Mouse (Mus musculus) bone marrow, adult 2 months (tissue): ENCODE data around the gene Snx15. TPM values are rescaled to one million over a fixed set of nuclear protein-coding genes. Genes with fewer than 3 reads are reported as not detected.
"Not testable (repeated sequence)": the region's sequence is repeated elsewhere in the genome, so short reads cannot be mapped to it uniquely, and the experiment has no call there.

Source experiments
- H3K27ac ChIP-seq: fragments of 200-500 bp; 2 replicates; pipeline ENCODE4 v1.5.1; 2012; ENCODE audit warnings: low read depth, mild to moderate bottlenecking, control low read depth, inconsistent platforms, low read length; ENCODE audit not compliant: control insufficient read depth, poor library complexity, insufficient read depth
- H3K4me1 ChIP-seq: fragments of 200-500 bp; 2 replicates; pipeline ENCODE4 v1.6.1; 2011; ENCODE audit warnings: low read length; ENCODE audit not compliant: control insufficient read depth, insufficient read depth
- H3K4me3 ChIP-seq: fragments of 200-500 bp; replicated peaks from 2 replicates; pipeline ENCODE3; 2011; ENCODE audit warnings: mild to moderate bottlenecking, low read depth, low read length, control low read depth; ENCODE audit not compliant: control insufficient read depth
- CTCF ChIP-seq: fragments of 200-500 bp; IDR thresholded peaks from 2 replicates; pipeline ENCODE4 v1.5.1; 2011; ENCODE audit warnings: low read length, control low read depth; ENCODE audit not compliant: control insufficient read depth, insufficient read depth
- POLR2A ChIP-seq: fragments of 200-500 bp; IDR thresholded peaks from 2 replicates; pipeline ENCODE4 v1.6.1; 2011; ENCODE audit warnings: low read depth, mild to moderate bottlenecking, control low read depth, low read length, borderline replicate concordance; ENCODE audit not compliant: control insufficient read depth
- WGBS: fragments of 180-500 bp; shearing (Covaris S2); methylation state at CpG from one replicate; pipeline ENCODE4 v1.1.7; 2018; 5-methylcytosine and 5-hydroxymethylcytosine counted together
- polyA plus RNA-seq: library from polyadenylated mRNA; stranded (reverse); fragments of >200 nt; gene quantifications from 2 replicates; pipeline ENCODE4 v1.2.4, GENCODE M21; 2011; ENCODE audit warnings: low replicate concordance; ENCODE audit not compliant: missing spikeins, insufficient read depth, insufficient read length

Snx15 gene
- polyA plus RNA-seq, 1 experiment, result 33.2 TPM

DNA sequence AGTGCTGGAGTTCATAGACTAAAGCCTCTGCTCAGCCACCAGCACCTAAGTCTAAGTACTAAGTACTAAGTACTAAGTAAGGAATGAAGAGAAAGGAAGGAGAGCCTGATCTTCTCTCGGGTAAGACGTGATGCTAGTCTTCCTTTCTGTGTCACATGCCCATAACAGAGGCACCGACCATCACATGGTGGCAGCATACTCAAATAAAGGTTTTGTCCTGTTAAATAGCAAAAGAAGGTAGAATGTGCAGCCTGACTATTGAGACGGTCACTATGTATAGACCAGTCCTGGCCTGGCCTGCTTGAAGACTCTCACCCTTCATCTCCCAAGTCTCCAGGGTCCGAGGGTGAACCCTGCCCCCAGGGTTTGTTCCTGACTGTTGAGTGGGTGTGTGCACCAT is 16.7 kb upstream of the Snx15 start:
- H3K4me3 ChIP-seq, result no peak overlapping the region
- no peak overlapping the region for H3K27ac ChIP-seq
- no peak for TF ChIP-seq POLR2A
- no peak for TF ChIP-seq CTCF
- WGBS, result 65% methylated on average over 5 of the region's 5 CpGs
- H3K4me1 ChIP-seq, result no peaks in the 10 kb centered on the region

DNA sequence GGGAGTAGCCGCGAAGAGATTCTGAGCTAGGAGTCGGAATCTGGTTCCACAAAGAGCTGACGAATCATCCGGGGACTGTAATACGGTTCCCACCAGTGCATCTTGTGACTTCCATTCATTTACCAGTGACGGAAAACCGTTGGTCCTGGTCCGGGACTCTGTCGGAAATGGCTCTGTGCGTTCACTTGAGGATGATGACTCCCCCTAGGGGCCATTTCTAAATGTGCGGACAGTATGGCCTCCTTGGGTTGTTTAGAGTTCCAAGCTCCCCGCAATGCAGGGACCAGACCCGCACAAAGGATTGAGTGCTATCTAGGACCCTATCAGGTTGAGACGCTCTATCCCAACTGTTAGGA is 13.3 kb upstream of the Snx15 start, which contains the start of gene Arl2:
Arl2 (minus strand) TSS at position 155 of the 356 bp plus-strand sequence.
- Histone ChIP-seq H3K4me3 (peak within 1 kb of the TSS; percentile 77), H3K4me1 (no peaks in the 10 kb centered on the region), H3K27ac (peak within 1 kb of the TSS; percentile 81)
- WGBS, result 1% methylated on average over 15 of the region's 15 CpGs
- TF ChIP-seq POLR2A (no peak), CTCF (peak; percentile 67)

DNA sequence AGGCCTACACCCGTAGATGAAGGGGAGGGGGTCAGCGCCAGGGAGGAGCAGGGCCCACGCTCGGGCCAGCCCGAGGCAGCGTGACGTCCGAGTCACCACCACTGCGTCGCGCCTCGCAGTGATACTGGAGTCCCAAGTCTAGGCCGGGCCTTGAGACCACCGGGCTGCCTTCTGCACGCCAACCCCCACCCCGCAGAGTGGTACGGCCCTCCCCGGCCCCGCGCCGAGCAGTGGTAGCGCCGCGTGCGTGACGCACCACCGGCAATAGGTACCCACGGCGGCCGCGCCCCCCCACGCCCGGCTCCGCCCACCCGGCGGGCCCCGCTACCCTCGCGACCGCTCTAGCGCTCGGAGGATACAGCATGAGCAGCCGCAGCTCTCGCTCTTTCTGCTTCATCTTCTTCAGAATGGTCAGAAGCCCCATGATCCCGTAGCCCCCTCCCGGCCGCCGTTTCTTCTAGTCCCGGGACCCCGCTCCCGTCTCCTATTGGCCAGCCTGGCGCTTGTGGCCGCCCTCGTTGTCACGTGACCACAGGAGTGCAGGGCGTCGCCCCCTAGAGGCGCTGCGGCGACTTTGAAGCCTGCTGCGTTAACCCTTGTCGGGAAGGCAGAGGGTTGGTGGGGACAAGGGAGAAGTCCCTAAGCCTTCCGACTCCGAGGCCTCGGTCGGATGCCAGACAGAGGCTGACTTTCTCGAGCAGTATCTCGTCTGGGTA is 12.7 kb upstream of the Snx15 start, which contains the start of gene Batf2:
Batf2 (plus strand) TSS at position 306 of the 716 bp plus-strand sequence.
- peak within 1 kb of the TSS; percentile 81 for H3K27ac ChIP-seq
- TF ChIP-seq POLR2A, result peak; percentile 51; the same call in 1 of the 2 replicates
- peak; percentile 89 for TF ChIP-seq CTCF
- no peaks in the 10 kb centered on the region for H3K4me1 ChIP-seq
- WGBS, result under 1% methylated on average over 68 of the region's 68 CpGs
- peak within 1 kb of the TSS; percentile 77 for H3K4me3 ChIP-seq

DNA sequence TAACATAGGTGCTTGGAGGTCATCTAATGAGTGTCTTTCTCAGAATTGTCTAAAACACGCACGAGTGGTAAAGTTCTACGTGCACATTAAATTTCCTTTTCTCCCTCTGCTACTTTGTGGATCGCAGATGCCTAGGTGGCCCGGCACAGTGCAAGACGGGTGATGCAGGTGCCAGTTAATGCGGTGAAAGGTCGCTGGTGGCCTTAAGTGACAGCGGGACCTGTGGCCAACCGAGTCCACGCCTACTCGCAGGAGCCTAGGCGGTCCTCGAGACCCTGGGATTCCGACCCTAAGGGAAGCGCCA is 12.2 kb upstream of the Snx15 start:
- H3K27ac ChIP-seq, result peak overlapping the region; percentile 81
- no peaks in the 10 kb centered on the region for H3K4me1 ChIP-seq
- peak overlapping the region; percentile 77 for H3K4me3 ChIP-seq
- WGBS, result under 1% methylated on average over 16 of the region's 16 CpGs
- no peak for TF ChIP-seq CTCF
- TF ChIP-seq POLR2A, result no peak

DNA sequence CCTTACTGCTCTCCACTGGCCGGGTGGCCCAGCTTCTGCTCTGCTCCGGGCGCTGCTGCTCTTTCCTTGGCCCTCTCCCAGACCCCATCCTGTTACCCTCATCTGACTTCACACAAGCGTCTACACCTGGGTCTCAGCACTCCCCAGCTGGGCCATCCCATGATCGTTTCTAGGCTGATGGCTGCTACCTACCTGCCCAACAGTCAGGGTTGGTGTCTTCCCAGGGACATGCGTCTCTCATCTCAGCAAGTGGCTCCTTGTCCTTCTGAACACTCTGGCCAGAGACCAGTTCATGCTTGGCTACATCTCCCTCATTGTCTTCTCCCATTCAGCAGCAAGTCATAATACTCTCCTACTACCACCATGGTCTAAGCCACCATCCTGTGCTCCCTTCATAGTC is 11.6 kb upstream of the Snx15 start:
- TF ChIP-seq POLR2A (no peak), CTCF (no peak)
- Histone ChIP-seq H3K4me1 (no peaks in the 10 kb centered on the region), H3K4me3 (peak overlapping the region; percentile 5), H3K27ac (no peak overlapping the region; the same call in 1 of the 2 replicates)
- WGBS, result 82% methylated on average over 6 of the region's 6 CpGs

GRCm38 (mm10) chr19:6136397-6136796 is 8.3 kb upstream of the Snx15 start:
- TF ChIP-seq CTCF, result no peak
- TF ChIP-seq POLR2A, result no peak
- peaks cover 6% of the 10 kb centered on the region; the same call in 1 of the 2 replicates for H3K4me1 ChIP-seq
- H3K27ac ChIP-seq, result no peak overlapping the region
- H3K4me3 ChIP-seq, result no peak overlapping the region
- WGBS, result 85% methylated on average over 3 of the region's 3 CpGs

DNA sequence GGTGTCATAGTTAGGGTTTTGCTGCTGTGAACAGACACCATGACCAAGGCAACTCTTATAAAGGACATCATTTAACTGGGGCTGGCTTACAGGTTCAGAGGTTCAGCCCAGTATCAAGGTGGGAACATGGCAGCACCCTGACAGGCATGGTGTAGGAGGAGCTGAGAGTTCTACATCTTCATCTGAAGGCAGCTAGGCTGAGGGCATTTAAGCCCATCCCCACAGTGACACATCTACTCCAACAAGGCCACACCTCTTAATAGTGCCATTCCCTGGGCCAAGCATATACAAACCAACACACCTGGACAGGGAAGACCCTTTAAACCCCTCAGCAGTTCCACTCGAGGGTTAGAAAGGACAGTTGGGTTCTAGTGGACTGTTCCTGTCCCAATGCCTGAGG is 5.1 kb upstream of the Snx15 start:
- not testable (repeated sequence) for H3K4me1 ChIP-seq

GRCm38 (mm10) chr19:6132171-6132827 is 4.2 kb upstream of the Snx15 start:
- Histone ChIP-seq H3K4me3 (no peak overlapping the region), H3K4me1 (peaks cover 6% of the 10 kb centered on the region; the same call in 1 of the 2 replicates)

More for the DNA sequence above, 5.1 kb upstream of the Snx15 start:
- not testable (repeated sequence) for H3K4me3 ChIP-seq, H3K27ac ChIP-seq
- WGBS, result 31% methylated on average over 1 of the region's 1 CpGs

DNA sequence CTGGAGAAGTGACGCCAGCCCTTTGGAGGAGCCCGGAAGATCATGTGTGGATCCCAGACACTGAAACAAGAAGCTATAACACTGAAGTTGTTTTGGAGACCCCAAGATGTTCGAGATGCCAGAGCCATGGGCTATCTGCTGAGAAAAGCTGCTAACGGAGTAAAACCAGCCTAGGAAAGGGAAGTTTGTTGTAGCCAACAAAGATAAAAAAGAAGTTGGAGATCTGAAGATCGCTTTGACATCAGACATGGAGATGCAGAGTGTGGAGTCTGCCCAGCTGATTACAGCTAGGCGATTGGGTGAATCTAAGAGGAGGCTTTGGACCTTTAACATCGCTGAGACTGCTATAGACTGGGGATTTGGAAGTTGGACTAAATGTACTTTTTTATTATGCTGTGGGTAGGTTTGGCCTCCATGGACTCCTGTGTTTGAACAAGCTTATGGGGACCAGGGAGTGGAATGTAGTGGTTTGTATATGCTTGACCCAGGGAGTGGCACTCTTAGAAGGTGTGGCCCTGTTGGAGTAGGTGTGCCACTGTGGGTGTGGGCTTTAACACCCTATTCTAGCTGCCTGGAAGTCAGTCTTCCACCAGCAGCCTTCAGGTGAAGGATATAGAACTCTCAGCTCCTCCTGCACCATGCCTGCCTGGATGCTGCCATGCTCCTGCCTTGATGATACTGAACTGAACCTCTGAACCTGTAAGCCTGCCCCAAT is 2.5 kb upstream of the Snx15 start:
- 61% methylated on average over 7 of the region's 7 CpGs for WGBS
- H3K27ac ChIP-seq, H3K4me1 ChIP-seq, H3K4me3 ChIP-seq: not testable (repeated sequence)

More at GRCm38 (mm10) chr19:6132171-6132827, 4.2 kb upstream of the Snx15 start:
- TF ChIP-seq POLR2A, result no peak
- no peak for TF ChIP-seq CTCF
- 70% methylated on average over 7 of the region's 7 CpGs for WGBS
- peak overlapping the region; percentile 37 for H3K27ac ChIP-seq
